Mouse (Mus musculus) neural tube, embryonic 13.5 days (tissue): ENCODE measurements around the gene Myof. TPM values are rescaled to one million over a fixed set of nuclear protein-coding genes. Genes with fewer than 3 reads are reported as not detected.

ENCODE experiments used
- ATAC-seq: fragments of 200-750 bp; cut with Nextera tagmentation; 2 replicates; pipeline ENCODE4 v1.8.0; 2017; ENCODE audit warnings: low read depth, mild to moderate bottlenecking, moderate TSS enrichment, moderate library complexity
- H3K27ac ChIP-seq: fragments of 300-500 bp; sonication (generic); replicated peaks from 2 replicates; pipeline ENCODE4 v1.5.1; 2015; ENCODE audit warnings: moderate library complexity, mild to moderate bottlenecking, inconsistent platforms
- H3K27me3 ChIP-seq: fragments of 300-500 bp; sonication (generic); 2 replicates; pipeline ENCODE4 v1.6.1; 2015; ENCODE audit warnings: mild to moderate bottlenecking, inconsistent platforms
- H3K36me3 ChIP-seq: fragments of 300-500 bp; sonication (generic); 2 replicates; pipeline ENCODE4 v1.6.1; 2015; ENCODE audit warnings: mild to moderate bottlenecking, inconsistent platforms
- H3K4me1 ChIP-seq: fragments of 300-500 bp; sonication (generic); replicated peaks from 2 replicates; pipeline ENCODE4 v1.6.1; 2015; ENCODE audit warnings: inconsistent platforms
- H3K4me2 ChIP-seq: fragments of 300-500 bp; sonication (generic); 2 replicates; pipeline ENCODE4 v1.6.1; 2015; ENCODE audit warnings: inconsistent platforms, mild to moderate bottlenecking, moderate library complexity
- H3K4me3 ChIP-seq: fragments of 300-500 bp; sonication (generic); 2 replicates; pipeline ENCODE4 v1.5.1; 2015; ENCODE audit warnings: mild to moderate bottlenecking, inconsistent platforms
- H3K9ac ChIP-seq: fragments of 300-500 bp; sonication (generic); 2 replicates; pipeline ENCODE4 v1.6.1; 2015; ENCODE audit warnings: moderate library complexity, mild to moderate bottlenecking, inconsistent platforms
- H3K9me3 ChIP-seq: fragments of 300-500 bp; sonication (generic); 2 replicates; pipeline ENCODE4 v1.6.1; 2016; ENCODE audit warnings: inconsistent platforms
- WGBS: fragments of 180-500 bp; shearing (Covaris S2); methylation state at CpG from one replicate; pipeline ENCODE4 v1.1.7; 2015; 5-methylcytosine and 5-hydroxymethylcytosine counted together
- polyA plus RNA-seq: library from polyadenylated mRNA; unstranded; fragments of >200 nt; fragmentation: Nextera tagmentation; extraction: Ambion mirVana; gene quantifications from 2 replicates; pipeline ENCODE4 v1.2.1, GENCODE M21; 2015

Gene Myof
- polyA plus RNA-seq = 2.9 and 3.4 TPM in 2 replicates

DNA sequence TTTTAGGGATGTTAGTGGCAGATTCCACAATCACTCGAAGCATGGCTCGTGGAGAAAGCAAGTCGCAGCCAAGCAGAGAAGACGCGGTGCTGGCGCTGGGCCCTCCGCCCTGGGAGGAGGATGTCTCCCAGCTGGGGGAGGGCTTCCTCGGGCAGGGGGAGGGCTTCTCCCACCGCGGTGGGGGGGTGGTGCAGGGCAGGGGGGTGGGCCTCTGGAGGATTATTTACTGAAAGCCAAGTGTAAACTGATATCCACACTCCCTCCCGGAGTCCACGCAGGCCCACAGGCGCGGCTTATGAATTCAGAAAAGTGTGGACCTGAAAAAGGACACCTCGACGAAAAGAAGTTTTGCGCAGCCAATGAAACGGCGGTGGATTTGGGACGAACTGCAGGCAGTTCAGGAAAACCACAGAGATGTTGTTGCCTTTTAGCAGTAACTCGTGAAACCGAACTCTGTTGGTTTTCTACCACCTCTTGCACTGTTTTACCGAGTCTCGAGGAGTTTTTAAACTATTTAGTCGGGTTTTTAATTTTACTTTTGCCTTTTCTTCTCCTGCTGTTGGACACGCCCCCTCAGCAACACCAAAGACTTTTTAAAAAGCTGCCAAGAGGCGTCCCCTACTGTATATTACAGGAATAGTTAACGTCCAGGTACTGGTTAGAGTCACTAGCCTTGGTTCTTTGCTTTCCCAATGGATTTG, at the start of gene Myof:
Gene Myof, minus strand, starts transcription at position 297 of the 701 bp plus-strand sequence.
- Histone ChIP-seq H3K9me3 (no peaks in the 10 kb centered on the region), H3K27ac (no peak within 1 kb of the TSS), H3K4me2 (peak within 1 kb of the TSS; percentile 59), H3K9ac (peak within 1 kb of the TSS; percentile 59; the same call in 1 of the 2 replicates), H3K36me3 (no peaks in the 10 kb centered on the region), H3K27me3 (peaks cover 36% of the 10 kb centered on the region), H3K4me3 (peak within 1 kb of the TSS; percentile 35), H3K4me1 (peaks cover 14% of the 10 kb centered on the region)
- ATAC-seq = no peak
- under 1% methylated on average over 28 of the region's 28 CpGs for WGBS

DNA sequence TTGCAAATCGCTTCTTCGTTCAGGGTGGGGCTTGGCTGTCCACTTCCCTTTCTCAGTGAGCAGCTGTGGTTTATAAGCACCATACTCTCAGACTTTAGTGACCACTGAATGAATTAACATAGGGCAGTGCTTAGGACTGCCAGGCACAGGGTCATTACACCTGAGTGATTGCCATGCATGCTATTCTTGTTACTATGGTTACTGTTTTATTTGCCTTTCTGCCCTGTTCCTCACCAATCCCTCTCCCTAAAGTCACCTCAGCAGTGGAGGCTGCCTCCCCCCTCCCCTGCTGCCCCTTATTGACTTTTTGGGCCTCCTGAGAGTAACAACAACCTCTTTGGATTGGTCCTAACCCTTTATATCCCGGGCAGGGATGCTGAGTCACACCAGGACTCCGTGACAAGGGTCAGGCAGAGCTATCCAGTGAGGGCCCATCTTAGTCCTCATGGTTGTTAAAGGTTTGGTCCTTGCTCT, 48.2 kb upstream of the Myof start:
- no peak overlapping the region for H3K4me3 ChIP-seq
- H3K4me1 ChIP-seq = peaks cover 10% of the 10 kb centered on the region
- H3K27ac ChIP-seq = no peak overlapping the region
- H3K4me2 ChIP-seq = no peak overlapping the region
- ATAC-seq = no peak
- 20% methylated on average over 4 of the region's 4 CpGs for WGBS
- no peaks in the 10 kb centered on the region for H3K36me3 ChIP-seq
- peaks cover 21% of the 10 kb centered on the region for H3K27me3 ChIP-seq
- no peak overlapping the region for H3K9ac ChIP-seq
- no peaks in the 10 kb centered on the region for H3K9me3 ChIP-seq

DNA sequence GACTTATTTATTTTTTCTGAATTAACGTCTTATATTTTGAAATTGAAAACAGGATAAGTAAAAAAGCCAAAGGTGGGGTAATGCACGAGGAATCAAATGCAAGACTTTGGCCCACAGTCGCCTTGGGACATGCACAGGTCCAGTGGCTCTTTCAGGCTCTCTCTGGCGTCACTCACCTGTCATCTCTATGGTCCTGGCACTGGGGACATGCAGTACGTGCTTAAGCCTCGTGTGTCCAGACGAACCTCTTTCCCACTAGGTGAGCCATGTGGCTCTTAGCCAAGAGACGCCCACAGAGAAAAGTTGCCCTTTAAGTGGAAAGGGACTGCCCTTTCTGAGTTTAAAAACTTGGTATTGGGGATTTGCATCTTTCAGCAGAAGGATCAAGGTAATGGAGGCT, 46.0 kb upstream of the Myof start:
- Histone ChIP-seq H3K4me1 (peaks cover 10% of the 10 kb centered on the region), H3K9me3 (no peaks in the 10 kb centered on the region), H3K9ac (no peak overlapping the region), H3K4me3 (no peak overlapping the region), H3K27ac (no peak overlapping the region), H3K4me2 (no peak overlapping the region), H3K36me3 (no peaks in the 10 kb centered on the region), H3K27me3 (0 out of 2 replicates have a peak, but pooled peaks cover 5% of the 10 kb centered on the region)
- 88% methylated on average over 8 of the region's 8 CpGs for WGBS
- no peak for ATAC-seq

- no peaks in the 10 kb centered on the region for H3K36me3 ChIP-seq
- no peaks in the 10 kb centered on the region for H3K9me3 ChIP-seq
- H3K4me2 ChIP-seq = no peak overlapping the region
- no peak overlapping the region for H3K4me3 ChIP-seq
- WGBS = 61% methylated on average over 11 of the region's 11 CpGs
- no peak overlapping the region for H3K9ac ChIP-seq
- peaks cover 10% of the 10 kb centered on the region for H3K4me1 ChIP-seq
- no peaks in the 10 kb centered on the region for H3K27me3 ChIP-seq
- H3K27ac ChIP-seq = no peak overlapping the region
- ATAC-seq = peak; percentile 56; the same call in 1 of the 2 replicates
Observed at GRCm38 (mm10) chr19:38086948-38087551, 43.7 kb upstream of the Myof start.

- Histone ChIP-seq H3K4me1 (peaks cover 4% of the 10 kb centered on the region; the same call in 1 of the 2 replicates), H3K9ac (no peak overlapping the region), H3K27me3 (no peaks in the 10 kb centered on the region), H3K9me3 (no peaks in the 10 kb centered on the region), H3K4me3 (no peak overlapping the region), H3K27ac (no peak overlapping the region), H3K36me3 (no peaks in the 10 kb centered on the region), H3K4me2 (no peak overlapping the region)
- ATAC-seq = no peak
- 90% methylated on average over 4 of the region's 4 CpGs for WGBS
Observed at GRCm38 (mm10) chr19:38085841-38086240, 42.5 kb upstream of the Myof start.

GRCm38 (mm10) chr19:38082931-38083525, 39.7 kb upstream of the Myof start:
- Histone ChIP-seq H3K4me3 (no peak overlapping the region), H3K27me3 (no peaks in the 10 kb centered on the region), H3K9ac (no peak overlapping the region), H3K4me1 (peaks cover 4% of the 10 kb centered on the region; the same call in 1 of the 2 replicates), H3K36me3 (no peaks in the 10 kb centered on the region), H3K4me2 (no peak overlapping the region), H3K27ac (no peak overlapping the region), H3K9me3 (no peaks in the 10 kb centered on the region)
- WGBS = 72% methylated on average over 5 of the region's 5 CpGs
- ATAC-seq = no peak

GRCm38 (mm10) chr19:38081361-38081760, 38.0 kb upstream of the Myof start:
- Histone ChIP-seq H3K4me1 (no peaks in the 10 kb centered on the region), H3K9me3 (no peaks in the 10 kb centered on the region), H3K36me3 (no peaks in the 10 kb centered on the region), H3K9ac (no peak overlapping the region), H3K4me3 (no peak overlapping the region), H3K27me3 (no peaks in the 10 kb centered on the region), H3K4me2 (no peak overlapping the region), H3K27ac (no peak overlapping the region)
- no peak for ATAC-seq
- WGBS = 66% methylated on average over 3 of the region's 3 CpGs

- Histone ChIP-seq H3K4me2 (no peak overlapping the region), H3K27ac (no peak overlapping the region), H3K36me3 (peaks cover 9% of the 10 kb centered on the region; the same call in 1 of the 2 replicates), H3K9me3 (no peaks in the 10 kb centered on the region), H3K9ac (no peak overlapping the region), H3K4me3 (no peak overlapping the region), H3K27me3 (no peaks in the 10 kb centered on the region), H3K4me1 (no peaks in the 10 kb centered on the region)
- 79% methylated on average over 3 of the region's 3 CpGs for whole genome bisulfite sequencing
- no peak for ATAC-seq
Observed at GRCm38 (mm10) chr19:38077851-38078540, 34.6 kb upstream of the Myof start.

GRCm38 (mm10) chr19:38076251-38076650, 32.9 kb upstream of the Myof start:
- Histone ChIP-seq H3K27ac (no peak overlapping the region), H3K4me3 (no peak overlapping the region), H3K4me1 (no peaks in the 10 kb centered on the region), H3K9ac (no peak overlapping the region), H3K36me3 (peaks cover 14% of the 10 kb centered on the region; the same call in 1 of the 2 replicates), H3K4me2 (no peak overlapping the region), H3K9me3 (no peaks in the 10 kb centered on the region), H3K27me3 (no peaks in the 10 kb centered on the region)
- WGBS = 83% methylated on average over 2 of the region's 2 CpGs
- ATAC-seq = no peak

DNA sequence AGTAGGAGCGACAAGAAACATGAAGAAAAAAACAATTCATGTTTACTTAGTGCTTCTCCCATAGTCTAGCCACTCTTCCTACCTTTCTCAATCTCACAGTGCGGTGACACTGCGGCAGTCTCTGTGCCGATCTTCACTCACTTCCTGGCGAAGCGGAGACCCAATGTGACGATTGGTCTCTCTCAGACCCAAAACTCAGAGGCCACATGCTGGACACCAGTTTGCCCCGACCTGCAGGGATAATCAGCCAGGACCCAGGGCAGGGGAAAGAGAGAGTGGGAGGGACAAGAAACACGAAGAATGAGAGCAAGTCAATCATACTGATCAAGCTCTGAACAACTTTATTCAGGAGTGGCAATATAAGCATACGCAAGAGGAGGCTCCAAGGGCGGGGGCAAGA, 31.7 kb upstream of the Myof start:
- Histone ChIP-seq H3K9ac (no peak overlapping the region), H3K36me3 (peaks cover 24% of the 10 kb centered on the region), H3K4me3 (no peak overlapping the region), H3K9me3 (no peaks in the 10 kb centered on the region), H3K27ac (no peak overlapping the region), H3K4me2 (no peak overlapping the region), H3K4me1 (no peaks in the 10 kb centered on the region), H3K27me3 (no peaks in the 10 kb centered on the region)
- no peak for ATAC-seq
- WGBS = 80% methylated on average over 11 of the region's 11 CpGs

DNA sequence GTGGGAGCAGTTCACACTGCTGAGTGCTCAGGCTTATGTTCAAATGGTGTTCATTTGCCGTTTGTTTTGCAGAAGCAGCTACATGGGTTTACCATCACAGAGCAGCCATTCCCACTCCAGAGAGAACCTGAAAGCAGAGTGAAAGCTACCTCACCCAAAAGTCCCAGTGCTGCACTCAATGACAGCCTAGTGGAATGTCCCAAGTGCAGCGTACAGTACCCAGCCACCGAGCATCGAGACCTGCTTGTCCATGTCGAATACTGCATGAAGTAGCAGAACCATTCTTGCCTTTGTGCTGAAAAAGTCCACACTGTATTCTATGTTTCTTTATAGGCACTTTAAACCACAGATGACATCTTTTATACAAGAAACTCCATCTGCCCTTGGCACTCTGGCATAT, 29.8 kb upstream of the Myof start:
- no peak overlapping the region for H3K27ac ChIP-seq
- H3K4me2 ChIP-seq = no peak overlapping the region
- no peak overlapping the region for H3K9ac ChIP-seq
- ATAC-seq = no peak
- no peaks in the 10 kb centered on the region for H3K4me1 ChIP-seq
- no peaks in the 10 kb centered on the region for H3K9me3 ChIP-seq
- H3K36me3 ChIP-seq = peaks cover 27% of the 10 kb centered on the region
- WGBS = 98% methylated on average over 5 of the region's 5 CpGs
- no peak overlapping the region for H3K4me3 ChIP-seq
- H3K27me3 ChIP-seq = no peaks in the 10 kb centered on the region

- Histone ChIP-seq H3K4me2 (no peak overlapping the region), H3K9me3 (no peaks in the 10 kb centered on the region), H3K9ac (no peak overlapping the region), H3K36me3 (peaks cover 13% of the 10 kb centered on the region; the same call in 1 of the 2 replicates), H3K27ac (no peak overlapping the region), H3K27me3 (no peaks in the 10 kb centered on the region), H3K4me3 (no peak overlapping the region), H3K4me1 (no peaks in the 10 kb centered on the region)
- no peak for ATAC-seq
- WGBS = 90% methylated on average over 1 of the region's 1 CpGs
Observed at GRCm38 (mm10) chr19:38064051-38064450, 20.7 kb upstream of the Myof start.
